Mouse (Mus musculus) embryonic fibroblast, embryonic 13.5 days (primary cell): Measurements from ENCODE around the gene Rcan2. TPM values are rescaled to one million over a fixed set of nuclear protein-coding genes. Genes with fewer than 3 reads are reported as not detected.

Experiments used
- H3K27ac ChIP-seq: 2 replicates; pipeline ENCODE4 v1.5.1; 2012; ENCODE audit warnings: low read length, control low read depth, inconsistent platforms; ENCODE audit not compliant: insufficient read depth
- H3K4me1 ChIP-seq: 2 replicates; pipeline ENCODE4 v1.6.1; 2011; ENCODE audit warnings: low read length; ENCODE audit not compliant: control insufficient read depth, insufficient read depth
- H3K4me3 ChIP-seq: 2 replicates; pipeline ENCODE4 v1.5.1; 2011; ENCODE audit warnings: mild to moderate bottlenecking, control low read depth, low read length; ENCODE audit not compliant: insufficient read depth
- CTCF ChIP-seq: IDR thresholded peaks from 2 replicates; pipeline ENCODE4 v1.5.1; 2011; ENCODE audit warnings: mild to moderate bottlenecking, control low read depth, low read length, moderate library complexity, borderline replicate concordance; ENCODE audit not compliant: insufficient read depth
- POLR2A ChIP-seq: IDR thresholded peaks from 2 replicates; pipeline ENCODE4 v1.6.1; 2011; ENCODE audit warnings: low read depth, mild to moderate bottlenecking, control low read depth, low read length, moderate library complexity
- polyA plus RNA-seq: library from polyadenylated mRNA; stranded (reverse); fragments of >200 nt; gene quantifications from 2 replicates; pipeline ENCODE4 v1.2.4, GENCODE M21; 2011; ENCODE audit warnings: low read depth; ENCODE audit not compliant: missing spikeins, insufficient read length

The Rcan2 gene
- polyA plus RNA-seq, 1 experiment: 20.4 TPM

DNA sequence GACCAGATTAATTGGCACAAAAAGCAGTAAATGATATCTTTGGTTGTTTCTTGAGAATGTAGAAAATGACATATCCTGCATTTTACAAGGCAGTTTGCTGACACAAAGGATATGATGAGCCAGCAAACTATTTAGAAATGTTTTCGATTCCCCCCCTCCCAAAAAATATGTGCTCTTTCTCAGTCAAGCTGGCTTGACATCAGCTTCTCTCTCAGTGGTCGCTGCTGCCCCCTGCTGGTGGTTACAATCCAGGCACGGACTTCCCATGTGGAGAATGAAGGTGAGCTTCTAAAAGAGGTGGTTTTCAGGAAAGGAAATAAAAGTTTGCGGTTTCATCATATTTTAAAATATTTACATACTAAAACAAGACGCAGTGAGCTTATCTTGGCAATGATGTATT is 68.5 kb downstream of the Rcan2 start:
- Histone ChIP-seq H3K4me3 (no peak overlapping the region), H3K4me1 (0 out of 2 replicates have a peak, but pooled peaks cover 4% of the 10 kb centered on the region), H3K27ac (no peak overlapping the region)
- peak; percentile 76 for TF ChIP-seq CTCF
- TF ChIP-seq POLR2A: no peak

DNA sequence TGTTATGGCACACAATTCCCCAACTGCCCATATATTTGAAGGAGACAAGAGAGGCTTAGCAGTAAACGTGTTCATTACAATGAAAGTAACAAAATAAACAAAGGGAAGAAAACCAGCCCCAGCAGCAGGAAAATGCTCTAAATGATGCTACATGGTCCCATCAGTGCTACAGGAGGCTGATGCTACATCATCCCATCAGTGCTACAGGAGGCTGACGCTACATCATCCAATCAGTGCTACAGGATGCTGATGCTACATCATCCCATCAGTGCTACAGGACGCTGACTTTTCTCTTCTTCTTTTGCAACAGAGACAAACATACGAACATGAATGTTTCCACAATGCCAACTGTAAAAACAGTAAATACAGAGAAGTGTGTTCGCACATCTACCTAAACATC is 73.3 kb downstream of the Rcan2 start:
- H3K27ac ChIP-seq: no peak overlapping the region
- no peak overlapping the region for H3K4me3 ChIP-seq
- no peaks in the 10 kb centered on the region; the same call in 1 of the 2 replicates for H3K4me1 ChIP-seq
- TF ChIP-seq POLR2A: no peak
- TF ChIP-seq CTCF: no peak

DNA sequence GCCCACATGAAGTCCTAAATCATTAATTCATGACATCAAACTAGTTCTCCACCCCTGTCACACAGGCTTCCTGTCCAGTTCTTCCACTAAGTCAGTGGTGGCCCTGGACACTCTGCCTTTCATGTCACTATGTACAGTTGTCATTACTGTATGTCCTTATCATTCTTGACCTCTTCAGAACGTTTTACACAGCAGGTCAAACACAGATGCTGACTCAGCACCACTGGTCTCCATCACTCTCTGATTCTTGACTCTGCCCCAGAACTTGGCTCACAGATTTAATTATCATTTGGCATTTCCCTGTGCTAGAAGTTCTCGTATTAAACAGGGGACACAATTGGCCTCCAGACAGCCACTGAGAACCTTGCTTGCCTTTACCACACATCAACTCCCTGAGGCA is 76.3 kb downstream of the Rcan2 start:
- Histone ChIP-seq H3K4me3 (no peak overlapping the region), H3K4me1 (no peaks in the 10 kb centered on the region; the same call in 1 of the 2 replicates), H3K27ac (no peak overlapping the region)
- TF ChIP-seq CTCF: no peak
- TF ChIP-seq POLR2A: no peak

DNA sequence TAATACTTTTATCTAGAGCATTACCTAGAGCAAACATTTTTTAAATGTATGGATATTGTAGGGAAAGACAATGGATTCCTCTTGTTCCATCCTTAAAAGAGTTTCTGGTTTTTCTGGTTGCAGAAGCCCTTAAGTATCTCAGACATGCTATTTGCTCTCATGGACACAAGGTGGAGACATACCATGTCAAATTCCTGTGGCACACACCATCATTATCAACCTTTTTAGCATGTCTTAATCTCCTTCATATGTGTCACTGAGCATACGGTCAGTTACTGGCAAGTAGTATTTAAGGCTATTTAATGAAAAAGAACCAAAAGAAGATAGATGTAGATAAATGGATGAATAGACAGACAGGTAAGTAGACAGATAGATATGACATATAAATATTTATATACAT is 81.9 kb downstream of the Rcan2 start:
- H3K4me1 ChIP-seq: no peaks in the 10 kb centered on the region
- H3K27ac ChIP-seq: no peak overlapping the region
- no peak overlapping the region for H3K4me3 ChIP-seq
- 0 out of 2 replicates have a peak, but pooled peaks have one; percentile 2 for TF ChIP-seq CTCF
- TF ChIP-seq POLR2A: no peak

DNA sequence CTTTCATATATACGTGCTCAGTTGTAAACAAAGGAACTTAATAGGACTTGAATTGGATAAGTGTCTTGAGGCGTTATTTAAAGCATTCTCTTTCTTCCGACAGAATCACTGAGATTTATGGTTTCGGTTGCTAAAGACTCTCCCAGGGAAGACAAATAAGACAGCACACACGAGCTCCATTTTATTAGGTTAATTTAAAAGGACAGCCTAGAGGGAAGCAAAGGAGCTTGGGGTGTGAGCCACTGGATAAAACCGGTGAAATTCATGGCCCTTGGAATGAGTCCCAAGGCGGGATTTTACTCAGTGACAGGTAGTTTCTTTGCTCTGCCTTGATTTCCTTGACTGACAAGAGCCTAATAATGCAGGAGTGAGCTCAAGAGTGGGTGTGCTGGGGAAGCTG is 85.1 kb downstream of the Rcan2 start:
- H3K4me1 ChIP-seq: no peaks in the 10 kb centered on the region
- no peak for TF ChIP-seq CTCF
- no peak for TF ChIP-seq POLR2A
- no peak overlapping the region for H3K4me3 ChIP-seq
- H3K27ac ChIP-seq: no peak overlapping the region

DNA sequence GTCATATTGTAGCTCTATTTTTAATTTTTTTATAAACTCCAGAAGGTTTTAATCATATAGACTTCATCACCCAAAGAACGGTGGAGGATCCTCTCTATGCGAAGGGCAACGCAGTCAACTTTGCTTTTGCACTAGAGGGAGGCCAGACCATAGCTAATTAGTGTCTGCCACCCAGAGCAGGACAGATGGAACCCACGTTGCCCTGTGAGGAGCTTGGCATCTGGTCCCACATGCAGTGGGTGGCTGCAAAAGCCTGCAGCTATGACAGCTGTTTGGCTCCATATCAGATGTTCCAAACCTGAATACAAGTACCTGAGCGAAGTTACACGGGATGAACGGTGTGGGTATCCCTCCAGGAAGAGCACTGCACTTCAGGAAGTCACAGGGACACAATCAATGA is 86.8 kb downstream of the Rcan2 start:
- TF ChIP-seq POLR2A (no peak), CTCF (no peak)
- H3K4me3 ChIP-seq: no peak overlapping the region
- no peak overlapping the region for H3K27ac ChIP-seq
- no peaks in the 10 kb centered on the region for H3K4me1 ChIP-seq

DNA sequence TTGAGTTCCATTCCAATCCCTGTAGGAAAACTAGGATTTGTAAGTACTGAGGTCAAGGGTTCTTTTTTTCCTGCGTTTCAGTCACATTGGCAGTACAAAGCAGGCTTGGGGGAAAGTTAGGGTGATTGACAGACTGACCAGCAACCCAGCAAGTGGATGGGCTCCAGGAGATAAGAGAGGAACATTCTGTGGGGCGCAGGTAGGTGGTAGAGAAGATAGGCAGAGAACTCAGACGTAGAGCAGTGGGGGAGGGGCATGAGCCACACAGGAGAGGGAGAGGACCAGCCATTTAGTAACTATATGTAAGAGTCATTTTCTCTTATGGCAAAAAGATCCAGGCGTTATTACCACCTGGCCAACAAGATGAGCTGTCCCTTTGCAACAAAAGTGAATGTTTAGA is 96.2 kb downstream of the Rcan2 start:
- TF ChIP-seq CTCF (no peak), POLR2A (no peak)
- H3K4me3 ChIP-seq: no peak overlapping the region

DNA sequence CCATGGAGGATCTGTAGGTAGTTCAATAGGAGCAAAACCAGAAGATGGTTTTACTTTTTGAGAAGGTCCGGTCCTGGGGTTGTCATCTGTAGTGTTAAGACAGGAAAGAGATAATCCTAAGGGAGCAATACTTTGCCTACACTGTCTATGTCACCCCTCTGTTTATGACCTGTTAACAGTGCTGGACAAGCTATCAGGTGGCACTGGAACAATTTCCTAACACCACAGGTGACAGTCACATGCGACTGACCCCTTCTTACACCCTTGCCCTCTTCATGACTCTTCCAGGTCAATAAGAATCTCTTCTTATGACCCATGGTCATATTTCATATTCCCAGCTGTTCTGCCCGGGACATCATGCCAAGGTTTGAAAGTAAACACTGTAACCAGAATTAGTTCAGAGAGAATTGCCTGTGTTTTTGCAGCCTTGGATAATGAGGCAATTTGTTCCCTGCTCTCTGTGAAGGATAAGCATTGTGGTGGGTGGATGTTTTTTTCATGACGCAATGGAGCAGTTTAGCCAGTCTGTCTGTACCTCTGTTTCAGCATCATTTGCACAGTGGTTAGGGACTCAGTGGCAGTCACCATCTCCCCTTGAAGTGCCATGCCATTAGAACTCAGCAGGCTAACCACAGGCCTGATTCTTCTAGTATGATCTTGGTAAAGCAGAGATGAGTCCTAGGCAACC is 98.4 kb downstream of the Rcan2 start:
- H3K27ac ChIP-seq: no peak overlapping the region
- H3K4me1 ChIP-seq: no peaks in the 10 kb centered on the region
- no peak overlapping the region for H3K4me3 ChIP-seq
- TF ChIP-seq CTCF (no peak), POLR2A (no peak)

More for the DNA sequence above, 96.2 kb downstream of the Rcan2 start:
- no peaks in the 10 kb centered on the region for H3K4me1 ChIP-seq
- no peak overlapping the region for H3K27ac ChIP-seq

DNA sequence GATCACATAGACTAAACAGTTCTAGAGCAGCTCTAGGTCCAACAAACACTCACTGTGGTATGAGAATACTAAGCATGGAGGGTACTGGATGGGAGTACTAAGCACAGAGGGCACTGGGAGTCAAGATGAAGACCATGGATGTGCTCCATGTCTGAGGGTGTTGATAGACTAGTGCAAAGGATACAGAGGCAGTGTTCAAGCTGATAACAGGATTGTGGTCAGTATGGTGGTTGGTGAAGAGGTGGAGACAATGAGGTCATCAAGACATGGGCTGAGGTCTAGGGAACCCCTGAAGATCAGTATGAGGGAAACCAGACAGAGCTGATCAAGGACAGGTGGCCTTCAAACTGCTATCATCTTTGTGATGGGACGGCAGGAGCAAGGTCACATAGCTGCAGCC is 99.0 kb downstream of the Rcan2 start:
- TF ChIP-seq POLR2A (no peak), CTCF (no peak)
- peaks cover 2% of the 10 kb centered on the region; the same call in 1 of the 2 replicates for H3K4me1 ChIP-seq
- no peak overlapping the region for H3K27ac ChIP-seq
- H3K4me3 ChIP-seq: no peak overlapping the region

DNA sequence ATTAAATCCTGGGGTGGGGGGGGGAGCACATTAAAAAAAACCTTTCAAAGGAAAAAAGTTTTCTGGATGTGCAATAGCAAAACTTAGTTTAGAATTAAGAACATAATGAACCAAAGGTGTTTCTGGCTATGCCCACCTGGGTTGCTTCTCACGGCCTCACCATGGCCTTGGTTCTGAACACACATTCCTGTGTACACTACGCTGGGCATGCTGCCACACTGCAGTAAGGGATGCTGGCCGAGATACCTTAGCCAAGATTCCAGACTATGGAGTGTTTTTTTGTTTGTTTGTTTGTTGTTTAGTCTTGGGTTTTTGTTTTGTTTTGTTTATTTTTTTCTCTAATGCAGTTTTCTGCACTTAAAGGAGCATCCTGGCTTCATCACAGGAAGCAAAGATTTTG is 100.3 kb downstream of the Rcan2 start:
- TF ChIP-seq CTCF: no peak
- no peak for TF ChIP-seq POLR2A

More for the DNA sequence above, 100.3 kb downstream of the Rcan2 start:
- Histone ChIP-seq H3K27ac (no peak overlapping the region), H3K4me3 (no peak overlapping the region), H3K4me1 (peaks cover 4% of the 10 kb centered on the region; the same call in 1 of the 2 replicates)
